Mouse (Mus musculus) limb, embryonic 11.5 days (tissue): ENCODE results near the gene Fat3. TPM values are rescaled to one million over a fixed set of nuclear protein-coding genes. Genes with fewer than 3 reads are reported as not detected.

Source experiments
- ATAC-seq: fragments of 200-750 bp; cut with Nextera tagmentation; 2 replicates; pipeline ENCODE4 v1.8.0; 2017; ENCODE audit warnings: low read depth; ENCODE audit not compliant: insufficient number of reproducible peaks, low FRiP score, low TSS enrichment
- DNase-seq: peaks from one replicate; pipeline ENCODE4 v3.0.0-alpha.2; 2015; ENCODE audit warnings: low spot score
- H3K27ac ChIP-seq: fragments of 300-500 bp; sonication (generic); replicated peaks from 2 replicates; pipeline ENCODE4 v1.5.1; 2014; ENCODE audit warnings: low read depth, mild to moderate bottlenecking, low read length
- H3K27me3 ChIP-seq: fragments of 300-500 bp; sonication (generic); 2 replicates; pipeline ENCODE4 v1.6.1; 2014; ENCODE audit warnings: mild to moderate bottlenecking, low read length, mixed read lengths; ENCODE audit not compliant: control insufficient read depth, insufficient read depth
- H3K36me3 ChIP-seq: fragments of 300-500 bp; sonication (generic); 2 replicates; pipeline ENCODE4 v1.6.1; 2014; ENCODE audit warnings: mild to moderate bottlenecking, low read length, moderate library complexity, mixed read lengths; ENCODE audit not compliant: control insufficient read depth, insufficient read depth
- H3K4me1 ChIP-seq: fragments of 300-500 bp; sonication (generic); 2 replicates; pipeline ENCODE4 v1.6.1; 2014; ENCODE audit warnings: low read length, mixed read lengths; ENCODE audit not compliant: control insufficient read depth, insufficient read depth
- H3K4me2 ChIP-seq: fragments of 300-500 bp; sonication (generic); 2 replicates; pipeline ENCODE4 v1.6.1; 2014; ENCODE audit warnings: low read depth, mild to moderate bottlenecking, moderate library complexity; ENCODE audit not compliant: severe bottlenecking
- H3K4me3 ChIP-seq: fragments of 300-500 bp; sonication (generic); 2 replicates; pipeline ENCODE4 v1.5.1; 2014; ENCODE audit warnings: low read depth, low read length
- H3K9ac ChIP-seq: fragments of 300-500 bp; sonication (generic); 2 replicates; pipeline ENCODE4 v1.6.1; 2014; ENCODE audit warnings: mild to moderate bottlenecking, low read length
- H3K9me3 ChIP-seq: fragments of 300-500 bp; sonication (generic); 2 replicates; pipeline ENCODE4 v1.6.1; 2016; ENCODE audit warnings: low read length; ENCODE audit not compliant: control insufficient read depth
- WGBS: fragments of 180-500 bp; shearing (Covaris S2); extraction: QIAGEN DNeasy Blood & Tissue Kit; methylation state at CpG from one replicate; pipeline ENCODE4 v1.1.7; 2014; 5-methylcytosine and 5-hydroxymethylcytosine counted together
- polyA plus RNA-seq: library from polyadenylated mRNA; unstranded; fragments of >200 nt; fragmentation: Nextera tagmentation; extraction: Ambion mirVana; gene quantifications from 2 replicates; pipeline ENCODE4 v1.2.1, GENCODE M21; 2014

Fat3 gene
- polyA plus RNA-seq, 1 experiment from 2014 or later, result 3.4 TPM

DNA sequence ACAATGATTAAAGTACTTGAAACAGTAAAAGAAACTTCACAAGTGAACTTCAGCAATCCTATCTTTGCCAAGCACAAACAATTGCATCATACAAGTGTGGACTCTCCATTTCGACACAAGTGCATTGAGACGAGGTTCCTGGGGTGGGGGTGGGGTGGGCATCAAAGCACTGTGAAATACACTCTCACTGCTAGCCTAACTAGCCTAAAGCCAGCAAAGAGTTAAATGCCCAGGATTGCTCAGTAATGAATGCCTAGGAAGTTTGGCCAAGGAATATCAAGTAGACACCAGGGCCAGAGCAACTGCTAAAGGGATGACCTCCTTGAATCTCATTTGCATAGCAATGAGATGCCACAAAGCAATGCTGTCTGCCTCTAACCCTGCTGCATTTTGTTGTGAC lies 16.3 kb downstream of the Fat3 start:
- WGBS, result 60% methylated on average over 2 of the region's 2 CpGs
- ATAC-seq, result no peak
- Histone ChIP-seq H3K9me3 (no peaks in the 10 kb centered on the region), H3K4me1 (no peaks in the 10 kb centered on the region), H3K36me3 (no peaks in the 10 kb centered on the region), H3K9ac (no peak overlapping the region), H3K27me3 (no peaks in the 10 kb centered on the region), H3K4me2 (no peak overlapping the region), H3K27ac (no peak overlapping the region), H3K4me3 (no peak overlapping the region)
- no peak for DNase-seq

DNA sequence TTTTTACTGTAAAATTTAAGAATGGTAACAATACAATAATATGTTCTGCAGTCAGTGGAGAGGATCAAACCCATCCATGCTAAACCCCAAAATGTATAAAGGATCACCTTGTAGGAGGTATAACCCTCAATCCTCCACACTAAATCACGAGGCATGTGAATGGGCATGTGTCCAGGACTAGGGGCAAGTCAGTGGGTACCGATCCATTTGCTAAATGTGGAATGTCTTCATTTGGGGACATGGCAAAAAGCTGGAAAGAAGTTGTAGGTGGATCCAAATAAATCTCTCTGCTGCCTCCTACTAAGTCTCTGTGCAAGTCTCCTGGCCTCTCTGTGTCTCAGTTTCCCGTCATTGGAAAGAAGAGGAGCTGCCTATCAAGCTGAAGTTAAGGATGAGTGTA lies 39.6 kb downstream of the Fat3 start:
- 83% methylated on average over 3 of the region's 3 CpGs for WGBS
- Histone ChIP-seq H3K36me3 (no peaks in the 10 kb centered on the region), H3K9ac (no peak overlapping the region), H3K27ac (no peak overlapping the region), H3K4me3 (no peak overlapping the region), H3K4me1 (no peaks in the 10 kb centered on the region), H3K9me3 (no peaks in the 10 kb centered on the region), H3K27me3 (no peaks in the 10 kb centered on the region), H3K4me2 (no peak overlapping the region)
- no peak for DNase-seq
- no peak for ATAC-seq

DNA sequence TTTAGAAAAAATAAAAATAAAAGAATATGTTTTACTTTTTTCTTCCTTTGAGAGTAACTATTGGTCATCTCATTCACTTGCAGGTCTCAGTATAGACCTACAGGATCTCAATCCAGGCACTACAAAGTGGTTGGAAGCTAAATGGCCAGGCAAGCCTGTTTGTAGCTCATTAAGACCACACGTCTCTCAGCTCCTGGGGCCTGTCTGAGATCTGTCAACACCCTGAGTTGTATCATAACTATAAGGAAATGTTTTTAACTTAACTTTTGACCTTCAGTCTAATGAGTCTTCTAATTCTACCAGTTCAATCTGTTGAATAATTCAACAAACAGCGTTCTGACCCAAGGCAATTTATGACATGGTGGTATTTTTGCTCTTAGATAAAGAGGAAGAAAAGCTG lies 40.5 kb downstream of the Fat3 start:
- no peak overlapping the region for H3K27ac ChIP-seq
- H3K9me3 ChIP-seq, result no peaks in the 10 kb centered on the region
- DNase-seq (no peak), ATAC-seq (no peak; the same call in 1 of the 2 replicates)
- 14% methylated on average over 2 of the region's 2 CpGs for WGBS
- H3K9ac ChIP-seq, result no peak overlapping the region
- no peaks in the 10 kb centered on the region for H3K27me3 ChIP-seq
- no peaks in the 10 kb centered on the region for H3K36me3 ChIP-seq
- H3K4me2 ChIP-seq, result no peak overlapping the region
- H3K4me3 ChIP-seq, result no peak overlapping the region
- H3K4me1 ChIP-seq, result no peaks in the 10 kb centered on the region

DNA sequence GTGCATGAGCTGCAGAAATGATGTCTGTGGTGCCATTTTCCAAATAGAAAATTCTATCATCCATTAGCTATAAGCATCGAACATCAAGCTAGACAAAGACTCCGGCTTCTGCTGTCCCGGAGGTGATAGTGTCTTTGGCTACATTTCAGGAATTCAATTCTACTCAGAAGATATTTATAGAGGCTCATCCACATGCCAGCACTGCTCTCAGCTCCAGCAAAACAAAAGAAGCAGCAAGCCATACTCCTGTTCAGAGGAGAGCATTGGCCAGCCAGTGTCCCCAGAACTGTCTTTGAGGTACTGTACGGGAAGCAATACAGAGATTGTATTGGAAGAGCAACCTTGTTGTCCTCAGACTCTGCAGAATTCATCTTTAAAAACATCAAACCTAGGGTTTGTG lies 59.2 kb downstream of the Fat3 start:
- ATAC-seq (no peak), DNase-seq (no peak)
- no peak overlapping the region for H3K27ac ChIP-seq
- no peaks in the 10 kb centered on the region for H3K36me3 ChIP-seq
- H3K9me3 ChIP-seq, result no peaks in the 10 kb centered on the region
- no peak overlapping the region for H3K9ac ChIP-seq
- no peaks in the 10 kb centered on the region for H3K4me1 ChIP-seq
- H3K4me3 ChIP-seq, result no peak overlapping the region
- WGBS, result 94% methylated on average over 4 of the region's 4 CpGs
- no peaks in the 10 kb centered on the region for H3K27me3 ChIP-seq
- H3K4me2 ChIP-seq, result no peak overlapping the region

DNA sequence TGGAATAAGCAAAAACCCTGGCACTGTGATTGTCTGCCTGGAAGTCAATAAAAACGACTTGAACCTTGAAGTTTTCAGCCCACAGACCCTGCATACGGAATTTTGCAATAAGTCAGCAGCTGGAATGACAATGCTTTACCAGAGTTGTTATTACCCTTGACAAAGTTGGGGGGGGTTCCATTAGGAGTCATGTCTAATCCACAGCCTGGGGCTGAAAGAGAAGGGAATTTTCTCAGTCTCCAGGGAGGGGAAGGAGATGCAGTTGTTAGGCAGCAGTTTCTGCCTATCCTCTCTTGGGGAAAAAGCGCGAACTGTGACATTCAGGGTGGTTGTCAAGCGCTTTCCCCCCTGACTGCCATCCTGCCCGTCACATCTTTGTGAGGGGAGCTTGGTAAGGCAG lies 60.4 kb downstream of the Fat3 start:
- DNase-seq, result no peak
- Histone ChIP-seq H3K9ac (no peak overlapping the region), H3K36me3 (no peaks in the 10 kb centered on the region), H3K27me3 (no peaks in the 10 kb centered on the region), H3K4me2 (no peak overlapping the region), H3K9me3 (no peaks in the 10 kb centered on the region), H3K4me1 (no peaks in the 10 kb centered on the region), H3K27ac (no peak overlapping the region), H3K4me3 (no peak overlapping the region)
- WGBS, result 67% methylated on average over 6 of the region's 6 CpGs
- no peak for ATAC-seq

DNA sequence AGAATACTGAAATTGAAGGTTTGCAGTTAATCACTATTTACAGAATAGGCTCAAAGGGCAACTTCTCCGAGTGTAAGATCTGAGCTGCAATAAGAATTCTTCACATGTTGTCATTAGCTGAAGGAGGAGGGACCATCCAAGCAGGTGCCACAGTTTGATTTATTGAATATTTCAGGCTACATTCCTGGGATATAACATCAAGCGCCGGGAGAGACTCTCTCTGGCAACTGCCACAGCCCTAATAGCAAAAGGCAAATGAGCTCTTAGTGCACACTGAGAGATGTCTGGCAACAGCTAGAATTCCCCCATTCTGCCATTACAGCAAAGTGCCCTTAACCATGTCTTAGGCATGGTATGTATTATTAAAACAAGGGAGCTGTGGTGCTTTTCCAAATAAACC lies 61.1 kb downstream of the Fat3 start:
- WGBS, result 57% methylated on average over 3 of the region's 3 CpGs
- Histone ChIP-seq H3K9ac (no peak overlapping the region), H3K27me3 (no peaks in the 10 kb centered on the region), H3K27ac (no peak overlapping the region), H3K36me3 (no peaks in the 10 kb centered on the region), H3K9me3 (no peaks in the 10 kb centered on the region), H3K4me1 (no peaks in the 10 kb centered on the region), H3K4me2 (no peak overlapping the region), H3K4me3 (no peak overlapping the region)
- ATAC-seq (no peak), DNase-seq (no peak)

DNA sequence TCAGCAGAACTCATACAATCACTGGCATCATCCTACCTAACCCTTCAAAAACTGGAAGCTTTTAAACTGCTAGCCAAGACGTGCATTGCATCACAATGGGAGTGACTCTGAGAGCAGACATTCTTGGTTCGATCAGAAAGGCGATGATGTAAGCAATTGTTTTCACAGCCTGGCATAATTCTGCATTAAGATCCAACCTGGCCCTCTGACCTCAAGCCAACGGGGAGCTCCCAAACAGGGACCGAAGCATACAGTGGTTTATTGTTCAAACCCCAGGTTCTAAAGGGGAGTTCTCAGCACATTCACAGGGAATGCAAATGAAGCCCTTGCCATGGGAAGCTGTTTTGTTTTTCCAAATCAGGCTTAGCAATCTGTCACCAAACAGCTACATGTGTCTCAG lies 63.3 kb downstream of the Fat3 start:
- Histone ChIP-seq H3K9me3 (no peaks in the 10 kb centered on the region), H3K4me1 (no peaks in the 10 kb centered on the region), H3K4me2 (no peak overlapping the region), H3K9ac (no peak overlapping the region), H3K4me3 (no peak overlapping the region), H3K27ac (no peak overlapping the region), H3K27me3 (no peaks in the 10 kb centered on the region), H3K36me3 (no peaks in the 10 kb centered on the region)
- DNase-seq, result no peak
- 48% methylated on average over 5 of the region's 5 CpGs for WGBS
- no peak for ATAC-seq

DNA sequence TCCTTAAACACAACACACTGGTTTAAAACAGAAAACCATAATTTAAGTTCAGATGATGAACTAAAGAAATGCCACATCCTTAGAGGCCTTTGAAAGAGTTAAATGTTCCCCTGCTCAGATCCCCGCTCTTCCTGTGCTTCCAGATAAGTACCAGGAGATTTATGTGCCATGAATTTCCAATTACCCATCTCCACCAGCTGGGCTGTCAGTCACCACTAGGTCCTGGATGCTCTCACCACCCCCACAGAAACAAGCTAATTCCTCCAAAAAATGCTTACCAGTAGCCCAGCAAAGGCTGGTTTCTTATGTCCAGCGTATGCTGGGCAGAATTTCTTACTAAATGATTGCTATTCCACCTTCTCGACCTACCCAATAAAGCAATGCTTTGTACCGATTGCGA lies 72.5 kb downstream of the Fat3 start:
- Histone ChIP-seq H3K4me2 (no peak overlapping the region), H3K27me3 (no peaks in the 10 kb centered on the region), H3K9ac (no peak overlapping the region), H3K27ac (no peak overlapping the region), H3K4me3 (no peak overlapping the region), H3K36me3 (no peaks in the 10 kb centered on the region), H3K4me1 (no peaks in the 10 kb centered on the region), H3K9me3 (no peaks in the 10 kb centered on the region)
- DNase-seq (no peak), ATAC-seq (no peak)
- WGBS, result 73% methylated on average over 5 of the region's 5 CpGs

DNA sequence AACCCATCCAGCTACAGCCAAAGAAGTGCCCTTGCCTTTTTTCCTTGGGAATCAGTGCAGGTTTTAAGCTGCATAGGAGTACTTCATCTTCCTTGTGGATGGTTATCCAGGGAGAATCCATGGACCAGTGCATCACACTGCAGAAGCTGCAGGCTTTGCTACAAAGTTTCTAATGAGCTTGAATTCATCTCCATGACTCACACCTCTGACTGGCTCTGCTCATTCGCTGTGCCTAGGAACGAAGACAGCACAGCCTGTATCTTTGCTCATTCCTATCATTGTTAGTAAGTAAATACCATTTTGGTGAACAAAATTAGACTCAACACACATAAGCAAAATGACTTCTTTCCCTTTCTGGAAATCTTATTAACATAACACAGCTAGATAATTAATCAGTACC lies 78.4 kb downstream of the Fat3 start:
- Histone ChIP-seq H3K27me3 (no peaks in the 10 kb centered on the region), H3K4me3 (no peak overlapping the region), H3K4me1 (no peaks in the 10 kb centered on the region), H3K36me3 (no peaks in the 10 kb centered on the region), H3K9ac (no peak overlapping the region), H3K9me3 (no peaks in the 10 kb centered on the region), H3K27ac (no peak overlapping the region), H3K4me2 (no peak overlapping the region)
- no peak for ATAC-seq
- 89% methylated on average over 2 of the region's 2 CpGs for WGBS
- no peak for DNase-seq
